Mouse (Mus musculus): Measurements from ENCODE around the gene Sertad4. TPM values are rescaled to one million over a fixed set of nuclear protein-coding genes. Genes with fewer than 3 reads are reported as not detected.

The Sertad4 gene
- total RNA-seq (2021): 1 to 10 TPM in 1 of 2 experiments, under 1 TPM in 1; 0.66 to 2.6 TPM
- long read RNA-seq, experiment 1, partial matches to known transcripts: 1 of 3 reads
- long read RNA-seq, experiment 1, other reads (novel, unspliced or antisense): 0 of 3 reads
- long read RNA-seq, experiment 2, partial matches to known transcripts: 0 of 2 reads
- long read RNA-seq, experiment 2, other reads (novel, unspliced or antisense): 1 of 2 reads

- DNase-seq (ENCODE audit: low spot score): peak; percentile 68
Observed at GRCm38 (mm10) chr1:192855474-192856230, at the start of gene Sertad4. Sertad4 (minus strand) TSS chr1:192855756.

- no peak for DNase-seq (ENCODE audit: low spot score)
Observed at GRCm38 (mm10) chr1:192901516-192901915, 46.0 kb upstream of the Sertad4 start.

- no peak for DNase-seq (ENCODE audit: low spot score)
Observed at GRCm38 (mm10) chr1:192900913-192901312, 45.4 kb upstream of the Sertad4 start.

- no peak for DNase-seq (ENCODE audit: low spot score)
Observed at GRCm38 (mm10) chr1:192898742-192899141, 43.2 kb upstream of the Sertad4 start.

- peak; percentile 9 for DNase-seq (ENCODE audit: low spot score)
Observed at GRCm38 (mm10) chr1:192897218-192897617, 41.7 kb upstream of the Sertad4 start.

- no peak for DNase-seq (ENCODE audit: low spot score)
Observed at GRCm38 (mm10) chr1:192896076-192896475, 40.5 kb upstream of the Sertad4 start.

GRCm38 (mm10) chr1:192890716-192891115 lies 35.2 kb upstream of the Sertad4 start:
- DNase-seq (ENCODE audit: low spot score): no peak

GRCm38 (mm10) chr1:192882617-192883295 lies 27.2 kb upstream of the Sertad4 start:
- no peak for DNase-seq (ENCODE audit: low spot score)

GRCm38 (mm10) chr1:192880130-192880529 lies 24.6 kb upstream of the Sertad4 start:
- DNase-seq (ENCODE audit: low spot score): no peak

- DNase-seq (ENCODE audit: low spot score): no peak
Observed at GRCm38 (mm10) chr1:192879086-192879580, 23.6 kb upstream of the Sertad4 start.

GRCm38 (mm10) chr1:192872841-192873240 lies 17.3 kb upstream of the Sertad4 start:
- no peak for DNase-seq (ENCODE audit: low spot score)

GRCm38 (mm10) chr1:192869761-192870160 lies 14.2 kb upstream of the Sertad4 start:
- DNase-seq (ENCODE audit: low spot score): no peak

- no peak for DNase-seq (ENCODE audit: low spot score)
Observed at GRCm38 (mm10) chr1:192864440-192864839, 8.9 kb upstream of the Sertad4 start.

- no peak for DNase-seq (ENCODE audit: low spot score)
Observed at GRCm38 (mm10) chr1:192861305-192861960, 5.9 kb upstream of the Sertad4 start.

- no peak for DNase-seq (ENCODE audit: low spot score)
Observed at GRCm38 (mm10) chr1:192860273-192860672, 4.7 kb upstream of the Sertad4 start.

- DNase-seq (ENCODE audit: low spot score): no peak
Observed at GRCm38 (mm10) chr1:192857582-192857981, 2.0 kb upstream of the Sertad4 start.

GRCm38 (mm10) chr1:192856931-192857330 lies 1.4 kb upstream of the Sertad4 start:
- DNase-seq (ENCODE audit: low spot score): no peak

- DNase-seq (ENCODE audit: low spot score): no peak
Observed at GRCm38 (mm10) chr1:192856411-192856810, 855 bp upstream of the Sertad4 start.

- peak; percentile 59 for DNase-seq (ENCODE audit: low spot score)
Observed at GRCm38 (mm10) chr1:192854819-192855271, 711 bp downstream of the Sertad4 start.

GRCm38 (mm10) chr1:192853988-192854818 lies 1.4 kb downstream of the Sertad4 start:
- DNase-seq (ENCODE audit: low spot score): no peak

- no peak for DNase-seq (ENCODE audit: low spot score)
Observed at GRCm38 (mm10) chr1:192853429-192853828, 2.1 kb downstream of the Sertad4 start.
